Mouse (Mus musculus) testis, adult 2 months (tissue): Measurements from ENCODE around the gene Mrpl38.

Experiments
- CTCF ChIP-seq: fragments of 200-500 bp; IDR thresholded peaks from 2 replicates; pipeline ENCODE4 v1.5.1; 2012; ENCODE audit warnings: low read depth, mild to moderate bottlenecking, inconsistent platforms, low read length, moderate library complexity; ENCODE audit not compliant: control insufficient read depth, insufficient read depth, insufficient replicate concordance
- POLR2A ChIP-seq: fragments of 200-500 bp; IDR thresholded peaks from 2 replicates; pipeline ENCODE4 v1.6.1; 2012; ENCODE audit warnings: low read depth, mild to moderate bottlenecking, inconsistent platforms, low read length, moderate library complexity; ENCODE audit not compliant: control insufficient read depth

DNA sequence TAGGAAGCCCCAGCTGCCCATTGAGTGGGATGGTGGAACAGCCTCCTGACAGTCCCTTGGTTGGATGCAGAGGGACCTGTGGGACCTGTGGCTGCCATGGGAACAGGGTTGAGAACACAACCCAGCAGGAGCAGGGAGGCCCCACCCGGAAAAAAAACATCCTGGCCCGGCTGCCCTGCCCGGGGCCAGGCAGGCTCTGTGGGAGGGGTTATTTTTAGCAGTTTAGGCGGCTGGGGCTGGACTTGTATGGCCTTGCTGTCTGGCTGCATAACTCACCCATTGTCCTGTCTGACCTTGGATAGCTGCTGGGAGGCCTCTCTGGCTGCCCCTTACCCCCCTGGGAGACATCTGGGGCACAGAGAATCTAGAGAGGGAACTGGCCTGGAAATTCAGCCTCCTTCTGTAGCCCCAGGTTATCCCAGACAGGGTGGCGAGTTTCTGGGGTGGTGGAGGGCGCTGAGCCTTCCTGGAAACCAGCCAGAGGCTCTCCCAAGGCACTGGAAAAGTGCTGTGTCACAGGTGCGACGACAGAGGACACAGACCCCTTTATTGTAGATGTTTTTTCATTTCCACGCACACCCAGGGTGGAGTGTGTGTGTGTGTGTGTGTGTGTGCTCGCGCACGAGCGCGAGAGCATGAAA, 34.5 kb downstream of the Mrpl38 start:
- no peak for TF ChIP-seq CTCF
- no peak for TF ChIP-seq POLR2A
